Mouse (Mus musculus) stomach, embryonic 15.5 days (tissue): ENCODE measurements at regions not wholly inside any gene's neighbourhood (a gene's known extent, or its start where the extent isn't known, plus 50 kb on each side); places are given as distances from the start of the nearest gene placed in this dataset.

Source experiments
- ATAC-seq: fragments of 200-750 bp; cut with Nextera tagmentation; 2 replicates; pipeline ENCODE4 v1.8.0; 2017; ENCODE audit warnings: low read depth, moderate number of reproducible peaks, moderate TSS enrichment; ENCODE audit not compliant: insufficient read depth, low FRiP score
- H3K27ac ChIP-seq: fragments of 300-500 bp; sonication (generic); 2 replicates; pipeline ENCODE4 v1.5.1; 2015; ENCODE audit warnings: mild to moderate bottlenecking, inconsistent platforms
- H3K27me3 ChIP-seq: fragments of 300-500 bp; sonication (generic); replicated peaks from 2 replicates; pipeline ENCODE4 v1.6.1; 2015; ENCODE audit warnings: inconsistent platforms
- H3K36me3 ChIP-seq: fragments of 300-500 bp; sonication (generic); 2 replicates; pipeline ENCODE4 v1.6.1; 2015; ENCODE audit warnings: inconsistent platforms
- H3K4me1 ChIP-seq: fragments of 300-500 bp; sonication (generic); 2 replicates; pipeline ENCODE4 v1.6.1; 2015; ENCODE audit warnings: inconsistent platforms
- H3K4me2 ChIP-seq: fragments of 300-500 bp; sonication (generic); 2 replicates; pipeline ENCODE4 v1.6.1; 2015; ENCODE audit warnings: mild to moderate bottlenecking, inconsistent platforms
- H3K4me3 ChIP-seq: fragments of 300-500 bp; sonication (generic); replicated peaks from 2 replicates; pipeline ENCODE4 v1.5.1; 2015; ENCODE audit warnings: inconsistent platforms
- H3K9ac ChIP-seq: fragments of 300-500 bp; sonication (generic); 2 replicates; pipeline ENCODE4 v1.6.1; 2015; ENCODE audit warnings: inconsistent platforms
- H3K9me3 ChIP-seq: fragments of 300-500 bp; sonication (generic); 2 replicates; pipeline ENCODE4 v1.6.1; 2016; ENCODE audit warnings: inconsistent platforms
- WGBS: fragments of 180-500 bp; shearing (Covaris S2); methylation state at CpG from one replicate; pipeline ENCODE4 v1.1.7; 2015; 5-methylcytosine and 5-hydroxymethylcytosine counted together

DNA sequence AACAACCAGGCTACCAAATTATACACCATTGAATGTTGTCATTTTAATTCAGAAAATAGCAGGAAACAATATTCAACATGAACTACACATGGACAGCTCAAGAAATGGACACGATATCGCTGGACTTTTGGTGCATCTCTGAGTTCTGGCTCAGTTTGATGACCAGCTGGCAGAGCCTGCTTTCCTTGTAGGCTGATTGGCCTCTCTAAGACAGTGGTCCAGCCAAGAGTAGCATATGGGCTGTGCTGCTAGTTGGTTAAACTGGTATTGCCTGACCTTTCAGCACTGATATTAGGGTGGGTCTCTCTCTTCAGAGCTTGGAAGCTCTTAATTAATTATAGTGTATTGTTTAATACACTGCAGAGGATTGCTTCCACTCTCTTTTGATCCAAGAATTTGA is 705.8 kb upstream of the Ddx18 start:
- no peak overlapping the region for H3K9ac ChIP-seq
- 94% methylated on average over 2 of the region's 2 CpGs for WGBS
- H3K4me2 ChIP-seq = no peak overlapping the region
- no peak overlapping the region for H3K27ac ChIP-seq
- no peak for ATAC-seq
- no peaks in the 10 kb centered on the region for H3K4me1 ChIP-seq
- no peak overlapping the region for H3K4me3 ChIP-seq
- no peaks in the 10 kb centered on the region for H3K27me3 ChIP-seq
- no peaks in the 10 kb centered on the region for H3K36me3 ChIP-seq
- H3K9me3 ChIP-seq = no peaks in the 10 kb centered on the region

GRCm38 (mm10) chr1:122243031-122243430 is 675.2 kb upstream of the Ddx18 start:
- no peaks in the 10 kb centered on the region for H3K36me3 ChIP-seq
- H3K4me1 ChIP-seq = no peaks in the 10 kb centered on the region
- no peak overlapping the region for H3K9ac ChIP-seq
- H3K4me3 ChIP-seq = no peak overlapping the region
- no peaks in the 10 kb centered on the region for H3K27me3 ChIP-seq
- H3K27ac ChIP-seq = no peak overlapping the region
- ATAC-seq = no peak
- H3K9me3 ChIP-seq = no peaks in the 10 kb centered on the region
- H3K4me2 ChIP-seq = no peak overlapping the region
- WGBS = 92% methylated on average over 2 of the region's 2 CpGs

DNA sequence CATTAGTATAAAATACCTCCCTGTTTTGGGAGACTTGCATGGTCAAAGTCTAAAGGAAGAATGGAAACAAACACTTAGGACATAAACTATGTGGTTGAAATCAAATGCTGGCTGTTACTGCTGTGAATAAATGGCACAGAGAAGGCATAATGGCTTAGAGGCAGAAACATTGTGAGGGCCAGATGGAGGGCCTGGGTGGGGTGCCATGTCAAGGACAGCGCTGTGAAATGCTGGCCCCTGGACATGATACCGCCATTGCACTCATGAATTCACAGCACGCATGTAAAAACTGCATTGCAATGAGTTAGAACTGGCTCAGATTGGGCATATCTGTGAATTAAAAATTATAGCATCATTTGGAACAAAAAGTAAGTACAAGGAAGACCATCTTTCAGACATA is 673.7 kb upstream of the Ddx18 start:
- 94% methylated on average over 3 of the region's 3 CpGs for WGBS
- Histone ChIP-seq H3K36me3 (no peaks in the 10 kb centered on the region), H3K4me1 (no peaks in the 10 kb centered on the region), H3K27ac (no peak overlapping the region), H3K4me2 (no peak overlapping the region), H3K9ac (no peak overlapping the region), H3K4me3 (no peak overlapping the region), H3K9me3 (no peaks in the 10 kb centered on the region), H3K27me3 (no peaks in the 10 kb centered on the region)
- ATAC-seq = no peak

DNA sequence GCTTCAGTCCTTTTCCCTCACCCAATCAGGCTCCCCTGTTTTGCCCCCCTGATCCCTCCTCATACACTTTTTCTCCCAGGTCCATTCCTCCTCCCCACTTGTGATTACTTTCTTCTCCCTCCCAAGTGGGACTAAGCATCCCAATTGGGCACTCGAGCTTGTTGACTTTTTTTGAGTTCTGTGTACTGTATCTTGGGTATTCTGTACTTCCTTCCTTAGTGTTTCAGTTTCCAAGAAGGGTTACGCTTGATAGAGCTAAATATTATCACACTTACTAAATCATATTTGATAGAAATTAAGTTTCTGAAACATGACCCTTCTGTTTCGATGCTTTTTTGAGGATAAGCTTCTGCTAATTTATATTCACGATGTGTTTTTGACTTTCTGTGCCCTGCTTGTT is 662.7 kb upstream of the Ddx18 start:
- no peaks in the 10 kb centered on the region for H3K4me1 ChIP-seq
- no peaks in the 10 kb centered on the region for H3K36me3 ChIP-seq
- ATAC-seq = no peak
- no peak overlapping the region for H3K9ac ChIP-seq
- no peak overlapping the region for H3K4me3 ChIP-seq
- H3K27me3 ChIP-seq = no peaks in the 10 kb centered on the region
- no peaks in the 10 kb centered on the region for H3K9me3 ChIP-seq
- H3K4me2 ChIP-seq = no peak overlapping the region
- WGBS = 77% methylated on average over 4 of the region's 4 CpGs
- no peak overlapping the region for H3K27ac ChIP-seq

- Histone ChIP-seq H3K4me2 (no peak overlapping the region), H3K27ac (no peak overlapping the region), H3K36me3 (no peaks in the 10 kb centered on the region), H3K4me3 (no peak overlapping the region), H3K27me3 (no peaks in the 10 kb centered on the region), H3K4me1 (no peaks in the 10 kb centered on the region), H3K9me3 (no peaks in the 10 kb centered on the region), H3K9ac (no peak overlapping the region)
- WGBS = 46% methylated on average over 2 of the region's 2 CpGs
- ATAC-seq = peak; percentile 66; the same call in 1 of the 2 replicates
Observed at GRCm38 (mm10) chr1:122212484-122212883, 644.7 kb upstream of the Ddx18 start.

GRCm38 (mm10) chr1:122208619-122209018 is 640.8 kb upstream of the Ddx18 start:
- WGBS = 83% methylated on average over 2 of the region's 2 CpGs
- H3K9me3 ChIP-seq = no peaks in the 10 kb centered on the region
- H3K27me3 ChIP-seq = no peaks in the 10 kb centered on the region
- no peak overlapping the region for H3K4me2 ChIP-seq
- no peak overlapping the region for H3K4me3 ChIP-seq
- H3K9ac ChIP-seq = no peak overlapping the region
- H3K27ac ChIP-seq = no peak overlapping the region
- H3K4me1 ChIP-seq = no peaks in the 10 kb centered on the region
- no peaks in the 10 kb centered on the region for H3K36me3 ChIP-seq
- ATAC-seq = no peak

GRCm38 (mm10) chr1:122169547-122169946 is 601.8 kb upstream of the Ddx18 start:
- no peaks in the 10 kb centered on the region for H3K9me3 ChIP-seq
- 82% methylated on average over 2 of the region's 2 CpGs for WGBS
- H3K9ac ChIP-seq = no peak overlapping the region
- no peaks in the 10 kb centered on the region for H3K27me3 ChIP-seq
- no peak overlapping the region for H3K4me2 ChIP-seq
- H3K4me1 ChIP-seq = no peaks in the 10 kb centered on the region
- H3K4me3 ChIP-seq = no peak overlapping the region
- no peak for ATAC-seq
- H3K27ac ChIP-seq = no peak overlapping the region
- no peaks in the 10 kb centered on the region for H3K36me3 ChIP-seq

DNA sequence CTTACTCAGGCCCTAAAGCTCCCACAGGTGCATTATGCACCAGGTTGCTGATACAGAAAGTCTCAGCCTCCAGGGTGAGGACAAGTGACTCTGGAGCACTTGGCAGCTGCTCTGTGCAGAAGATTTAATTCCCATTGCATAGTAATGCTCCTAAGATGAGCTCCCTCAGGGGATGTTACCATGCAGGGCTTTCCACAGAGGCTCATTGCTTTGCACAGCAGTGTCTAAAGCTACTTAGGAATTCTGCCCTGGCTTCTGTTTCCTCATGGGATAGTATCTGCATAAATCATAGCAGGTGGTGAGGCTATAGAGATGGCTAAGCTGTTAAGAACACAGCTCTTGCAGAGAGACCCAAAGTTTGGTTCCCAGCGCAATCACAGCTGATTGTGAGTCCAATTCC is 594.0 kb upstream of the Ddx18 start:
- WGBS = 83% methylated on average over 1 of the region's 1 CpGs
- no peak for ATAC-seq
- H3K4me2 ChIP-seq = no peak overlapping the region

GRCm38 (mm10) chr1:122141362-122141761 is 573.6 kb upstream of the Ddx18 start:
- no peak for ATAC-seq
- Histone ChIP-seq H3K9me3 (no peaks in the 10 kb centered on the region), H3K4me2 (no peak overlapping the region), H3K36me3 (no peaks in the 10 kb centered on the region), H3K4me1 (no peaks in the 10 kb centered on the region), H3K27me3 (no peaks in the 10 kb centered on the region), H3K27ac (no peak overlapping the region), H3K9ac (no peak overlapping the region), H3K4me3 (no peak overlapping the region)

More for the DNA sequence above, 594.0 kb upstream of the Ddx18 start:
- Histone ChIP-seq H3K9ac (no peak overlapping the region), H3K36me3 (no peaks in the 10 kb centered on the region), H3K4me1 (no peaks in the 10 kb centered on the region), H3K27me3 (no peaks in the 10 kb centered on the region), H3K4me3 (no peak overlapping the region), H3K9me3 (no peaks in the 10 kb centered on the region), H3K27ac (no peak overlapping the region)

- ATAC-seq = no peak
- WGBS = 57% methylated on average over 4 of the region's 4 CpGs
- Histone ChIP-seq H3K27ac (no peak overlapping the region), H3K9ac (no peak overlapping the region), H3K9me3 (no peaks in the 10 kb centered on the region), H3K36me3 (no peaks in the 10 kb centered on the region), H3K4me2 (no peak overlapping the region), H3K4me1 (no peaks in the 10 kb centered on the region), H3K4me3 (no peak overlapping the region), H3K27me3 (no peaks in the 10 kb centered on the region)
Observed at GRCm38 (mm10) chr1:122123954-122124353, 556.2 kb upstream of the Ddx18 start.

DNA sequence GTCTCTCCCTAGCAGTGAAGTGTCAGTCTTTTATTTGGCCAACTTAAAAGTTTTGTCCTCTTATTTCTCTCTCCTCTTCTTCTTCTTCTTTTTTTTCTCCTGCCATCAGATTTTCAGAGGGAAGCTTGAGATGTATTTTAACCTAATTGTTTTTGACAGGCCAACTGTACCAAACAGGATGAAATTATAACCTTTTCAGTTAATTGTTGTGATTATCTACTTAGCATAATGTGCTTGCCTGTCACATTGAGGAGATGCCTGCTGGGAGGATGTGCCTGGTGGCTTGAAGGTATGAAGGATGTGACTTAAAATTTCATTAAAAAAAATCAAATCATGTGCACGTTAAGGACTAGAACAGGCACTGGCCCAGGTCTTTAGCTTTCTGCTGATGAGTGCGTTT is 527.9 kb upstream of the Ddx18 start:
- no peak overlapping the region for H3K27ac ChIP-seq
- 78% methylated on average over 2 of the region's 2 CpGs for WGBS
- H3K36me3 ChIP-seq = no peaks in the 10 kb centered on the region
- H3K27me3 ChIP-seq = no peaks in the 10 kb centered on the region
- H3K4me3 ChIP-seq = no peak overlapping the region
- H3K9ac ChIP-seq = no peak overlapping the region
- H3K4me2 ChIP-seq = no peak overlapping the region
- ATAC-seq = no peak
- no peaks in the 10 kb centered on the region for H3K9me3 ChIP-seq
- no peaks in the 10 kb centered on the region for H3K4me1 ChIP-seq

DNA sequence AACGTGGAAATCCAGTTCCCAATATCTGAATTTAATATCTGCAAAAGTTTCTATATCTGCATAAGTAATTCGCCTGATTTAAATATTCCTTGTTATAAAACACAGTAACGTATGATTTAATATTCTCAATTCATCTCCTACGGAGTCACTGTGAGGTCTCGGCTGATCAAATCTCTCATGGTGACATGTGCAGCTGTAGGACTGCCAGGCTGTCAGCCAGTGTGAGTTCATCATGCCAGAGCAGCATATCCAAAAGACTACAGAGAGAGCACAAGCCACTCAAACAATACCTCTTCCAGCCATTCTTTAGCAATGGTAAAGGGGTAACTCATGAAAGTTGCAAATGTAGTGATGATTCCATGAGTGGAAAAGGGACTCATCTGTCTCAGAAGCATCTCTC is 514.7 kb upstream of the Ddx18 start:
- Histone ChIP-seq H3K4me3 (no peak overlapping the region), H3K9ac (no peak overlapping the region), H3K4me1 (no peaks in the 10 kb centered on the region), H3K27me3 (no peaks in the 10 kb centered on the region), H3K27ac (no peak overlapping the region), H3K9me3 (no peaks in the 10 kb centered on the region), H3K4me2 (no peak overlapping the region), H3K36me3 (no peaks in the 10 kb centered on the region)
- 83% methylated on average over 5 of the region's 5 CpGs for WGBS
- ATAC-seq = no peak

DNA sequence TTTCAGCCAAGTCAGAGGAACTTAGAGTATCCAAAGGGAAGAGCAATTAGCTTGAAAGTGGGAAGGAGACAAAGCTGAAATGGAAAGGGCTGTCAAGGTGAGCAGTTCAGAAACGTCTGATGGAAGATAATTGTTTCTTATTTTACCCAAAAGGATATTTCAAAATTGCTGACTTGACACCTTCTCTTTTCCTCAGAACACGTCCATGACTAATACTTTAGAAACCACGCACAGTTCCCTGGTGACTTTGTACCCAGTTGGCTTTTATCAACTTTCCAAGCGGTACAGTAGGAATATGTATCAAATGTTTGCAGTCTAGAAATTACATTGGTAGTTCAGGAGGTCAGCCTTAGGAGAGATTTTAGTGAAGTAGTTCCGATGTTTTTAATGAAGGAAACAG is 508.3 kb upstream of the Ddx18 start:
- ATAC-seq = no peak
- Histone ChIP-seq H3K4me1 (no peaks in the 10 kb centered on the region), H3K9me3 (no peaks in the 10 kb centered on the region), H3K36me3 (no peaks in the 10 kb centered on the region), H3K27me3 (no peaks in the 10 kb centered on the region), H3K9ac (no peak overlapping the region), H3K4me3 (no peak overlapping the region), H3K4me2 (no peak overlapping the region), H3K27ac (no peak overlapping the region)
- WGBS = 70% methylated on average over 5 of the region's 5 CpGs
